Mouse (Mus musculus): ENCODE results near the gene C1qtnf7. TPM values are rescaled to one million over a fixed set of nuclear protein-coding genes. Genes with fewer than 3 reads are reported as not detected.

The C1qtnf7 gene
- polyA plus RNA-seq (2015; fragmentation: Nextera tagmentation; extraction: Ambion mirVana): 12.1 and 12.9 TPM in 2 replicates

DNA sequence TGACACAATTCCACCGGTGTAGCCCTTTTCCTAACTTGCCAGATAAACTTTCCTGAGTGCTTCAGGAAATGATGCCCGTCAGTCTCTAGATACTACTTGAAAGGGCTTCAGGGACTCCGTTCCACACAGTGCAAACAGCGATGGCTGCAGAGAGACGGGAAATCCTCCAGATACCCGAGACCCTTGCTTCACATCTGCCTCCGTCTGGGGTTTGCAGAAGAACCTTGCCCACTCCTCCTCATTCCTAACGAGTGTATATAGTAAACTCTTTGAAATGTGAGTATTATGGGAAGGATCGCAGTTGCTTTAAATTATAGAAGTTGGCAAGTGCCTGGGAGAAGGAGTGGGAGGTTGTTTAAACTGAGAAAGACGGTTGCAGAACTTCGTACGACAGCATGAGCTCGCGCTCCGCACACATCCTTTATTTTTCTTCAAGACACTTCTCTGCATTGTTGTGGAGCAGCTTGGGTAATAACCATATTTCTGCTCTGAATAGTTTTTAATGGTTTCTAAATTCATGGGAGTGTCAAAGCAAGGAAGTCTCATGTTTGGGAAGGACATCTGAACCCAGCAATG is at the start of gene C1qtnf7:
Gene C1qtnf7 (plus strand): TSS at position 138 of the 576 bp plus-strand sequence.

GRCm38 (mm10) chr5:43661997-43662961 is 146.9 kb downstream of the C1qtnf7 start, which contains the start of gene Cc2d2a:
Gene Cc2d2a, plus strand, starts transcription at chr5:43662346.

Other genes starting within 250 kb of the C1qtnf7 start
- gene Cc2d2a, start 146.8 kb downstream of the C1qtnf7 start, polyA plus RNA-seq (2015; fragmentation: Nextera tagmentation; extraction: Ambion mirVana): 2.6 and 3.0 TPM in 2 replicates

Data from spleen, postnatal 0 days (tissue).